Mouse (Mus musculus): ENCODE measurements around the gene Ino80. TPM values are rescaled to one million over a fixed set of nuclear protein-coding genes. Genes with fewer than 3 reads are reported as not detected.

Gene Ino80
- polyA plus RNA-seq, 3 experiments from 2014 or later, result 4.5 to 8.9 (median 7.7) TPM

Other genes starting within 250 kb of the Ino80 start
- not detected for gene Ppp1r14d, start 247.8 kb downstream of the Ino80 start, polyA plus RNA-seq (2017; shearing (Covaris generic))
- under 1 TPM in 1 of 3 experiments, not detected in 2; 0.28 TPM for gene Spint1, start 240.3 kb downstream of the Ino80 start, polyA plus RNA-seq (2017; shearing (Covaris generic))
- gene Rhov, start 206.4 kb downstream of the Ino80 start, polyA plus RNA-seq (2017; shearing (Covaris generic)), result under 1 TPM in 1 of 3 experiments, not detected in 2; 0.57 TPM
- gene Vps18, start 188.9 kb downstream of the Ino80 start, polyA plus RNA-seq (2017; shearing (Covaris generic)), result 1 to 10 TPM; 5.5 to 6.1 (median 5.9) TPM
- gene Dll4, start 151.9 kb downstream of the Ino80 start, polyA plus RNA-seq (2017; shearing (Covaris generic)), result not detected
- not detected for gene Chac1, start 126.5 kb downstream of the Ino80 start, polyA plus RNA-seq (2017; shearing (Covaris generic))
- gene Exd1, start 69.9 kb upstream of the Ino80 start, polyA plus RNA-seq (2017; shearing (Covaris generic)), result under 1 TPM in 1 of 3 experiments, not detected in 2; 0.09 TPM
- gene Chp1, start 70.0 kb upstream of the Ino80 start, polyA plus RNA-seq (2017; shearing (Covaris generic)), result 10 to 100 TPM; 68.4 to 88.9 (median 72.2) TPM
- gene Nusap1, start 140.6 kb upstream of the Ino80 start, polyA plus RNA-seq (2017; shearing (Covaris generic)), result 100 to 1,000 TPM in 1 of 3 experiments, 10 to 100 TPM in 1, 1 to 10 TPM in 1; 8.5 to 112 (median 10.8) TPM
- gene Oip5, start 140.8 kb upstream of the Ino80 start, polyA plus RNA-seq (2017; shearing (Covaris generic)), result 10 to 100 TPM in 1 of 3 experiments, 1 to 10 TPM in 2; 2.3 to 14.8 (median 5.0) TPM
- gene Ndufaf1, start 185.1 kb upstream of the Ino80 start, polyA plus RNA-seq (2017; shearing (Covaris generic)), result 10 to 100 TPM; 24.3 to 30.2 (median 27.8) TPM
- gene Rtf1, start 197.4 kb upstream of the Ino80 start, polyA plus RNA-seq (2017; shearing (Covaris generic)), result 10 to 100 TPM; 25.1 to 51.6 (median 44.1) TPM